Mouse (Mus musculus): ENCODE data around the gene Zfp335. TPM values are rescaled to one million over a fixed set of nuclear protein-coding genes. Genes with fewer than 3 reads are reported as not detected.

The Zfp335 gene
- total RNA-seq (2021): 1 to 10 TPM; 8.0 to 8.2 TPM
- polyA plus RNA-seq (2012; rRNA removed): 14.0 and 14.3 TPM in 2 replicates
- long read RNA-seq, full-length matches to known transcripts: 1 of 4 reads
- long read RNA-seq, partial matches to known transcripts: 2 of 4 reads
- long read RNA-seq, other reads (novel, unspliced or antisense): 1 of 4 reads

DNA sequence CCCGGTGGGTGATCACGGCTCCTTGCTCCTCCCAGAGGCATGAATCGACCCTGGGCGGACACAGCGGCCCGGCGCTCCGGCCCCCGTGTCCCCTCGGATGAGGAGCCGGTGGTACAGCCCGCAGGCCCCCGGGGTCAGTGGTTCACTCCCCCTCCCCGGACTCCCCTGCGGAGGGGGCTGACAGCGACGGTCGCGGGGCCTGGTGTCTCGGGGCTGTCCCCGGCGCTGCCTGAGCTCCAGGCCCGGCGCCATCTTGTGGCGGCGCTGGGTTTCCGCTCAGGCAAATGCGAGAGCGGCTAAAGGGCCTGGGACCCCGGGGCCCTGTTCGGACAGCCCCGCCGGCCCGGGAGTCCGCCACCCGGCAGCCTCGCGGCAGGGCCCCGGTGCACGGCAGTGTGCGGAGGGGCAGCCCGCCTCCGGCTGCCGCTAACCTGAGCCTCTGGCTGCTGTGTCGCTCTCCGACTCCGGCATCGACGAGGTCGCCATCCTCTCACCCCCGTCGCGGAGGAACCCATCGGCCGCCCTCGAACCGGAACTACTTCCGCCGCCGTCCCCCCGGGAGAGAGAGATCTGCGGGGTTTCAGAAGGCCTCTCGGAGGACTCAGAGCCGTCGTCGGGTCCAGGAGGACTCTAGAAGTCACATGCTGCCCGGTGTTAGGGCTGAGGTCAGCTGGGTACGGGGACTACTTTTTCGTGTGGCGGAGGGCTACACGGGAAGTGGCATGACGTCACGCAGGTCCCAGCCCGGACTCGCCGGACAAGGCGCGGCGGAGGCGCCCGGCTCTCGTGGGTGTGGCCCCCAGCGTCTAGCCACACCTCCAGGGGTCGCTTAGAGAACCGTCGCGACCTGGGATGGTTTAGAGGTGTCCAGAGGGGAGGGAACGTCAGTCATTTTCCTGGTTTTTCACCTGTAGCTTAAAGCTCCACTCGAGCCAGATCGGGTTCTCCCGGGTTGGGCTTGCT lies at the start of gene Zfp335:
TSS of gene Zfp335 (minus strand) at position 672 of the 963 bp plus-strand sequence.
- under 1% methylated on average over 91 of the region's 91 CpGs for WGBS
- H3K9ac ChIP-seq (ENCODE audit: low read depth, low read length): peak within 1 kb of the TSS; percentile 96
- peaks cover 7% of the 10 kb centered on the region for H3K4me1 ChIP-seq (ENCODE audit: control insufficient read depth, insufficient read depth, low read length)
- H3K36me3 ChIP-seq (ENCODE audit: control insufficient read depth, insufficient read depth, low read length): no peaks in the 10 kb centered on the region
- DNase-seq: peak; percentile 95 to 96
- TF ChIP-seq CTCF (IDR thresholded peaks at IDR 0.05) (peak; percentile 68), EP300 (IDR thresholded peaks at IDR 0.05; ENCODE audit: insufficient read depth, low read depth, low read length) (no peak; the same call in none of the 2 replicates), POLR2A (IDR thresholded peaks at IDR 0.05; ENCODE audit: insufficient read depth, low read depth, low read length) (peak; percentile 82)
- no peaks in the 10 kb centered on the region for H3K27me3 ChIP-seq (ENCODE audit: control insufficient read depth, insufficient read depth, low read length)
- peak within 1 kb of the TSS; percentile 89 for H3K4me3 ChIP-seq
- intact Hi-C loops (cut with DNase I): loop anchor here (1.0 to 5.0 kb wide), 4 partner anchors 32 to 121 kb away; partner anchors contain the start of genes Acot8, Ncoa5, Neurl2 and Pcif1
- H3K27ac ChIP-seq: peak within 1 kb of the TSS; percentile 100
- H3K79me2 ChIP-seq (replicated peaks; ENCODE audit: control insufficient read depth, insufficient read depth, low read length): no peaks in the 10 kb centered on the region

DNA sequence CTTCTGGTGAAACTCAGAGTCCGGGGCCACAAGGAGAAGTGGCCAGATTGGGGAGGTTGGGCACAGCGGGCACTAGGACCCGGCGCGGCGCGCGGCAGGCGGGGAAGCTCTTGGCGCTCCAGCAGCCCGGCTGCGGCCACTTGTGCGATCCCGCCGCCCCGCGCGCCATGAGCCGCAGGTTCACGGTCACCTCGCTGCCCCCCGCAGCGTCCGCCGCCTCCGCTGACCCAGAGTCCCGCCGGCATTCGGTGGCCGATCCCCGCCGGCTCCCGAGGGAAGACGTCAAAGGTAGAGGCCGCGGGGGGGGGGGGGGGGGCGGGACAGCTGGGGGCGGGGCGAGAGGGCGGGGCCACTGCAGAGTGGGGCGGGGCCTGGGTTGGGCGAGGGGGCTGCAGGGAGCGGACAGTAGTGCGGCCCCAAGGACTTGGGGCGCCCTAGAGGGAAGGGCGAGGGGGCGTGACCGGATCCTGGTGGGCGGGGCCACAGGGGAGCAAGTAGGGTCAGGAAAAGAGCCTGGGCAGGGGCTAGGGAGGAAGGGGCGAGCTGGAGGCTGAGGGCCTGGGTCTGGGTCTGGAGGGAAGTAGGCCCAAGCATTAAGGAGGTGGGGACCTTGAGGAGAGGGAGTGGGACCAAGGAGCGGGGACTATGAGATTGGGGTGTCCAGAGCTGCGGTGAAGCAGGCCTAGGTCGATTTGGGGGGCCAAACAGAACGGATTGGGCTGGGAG lies 49.3 kb upstream of the Zfp335 start, which contains the start of gene Slc12a5:
TSS of gene Slc12a5 (plus strand) at position 87 of the 726 bp plus-strand sequence.
- TF ChIP-seq CTCF (IDR thresholded peaks at IDR 0.05): no peak
- no peak for TF ChIP-seq POLR2A (IDR thresholded peaks at IDR 0.05; ENCODE audit: insufficient read depth, low read depth, low read length)
- TF ChIP-seq EP300 (IDR thresholded peaks at IDR 0.05; ENCODE audit: insufficient read depth, low read depth, low read length): no peak
- Histone ChIP-seq H3K27me3 (ENCODE audit: control insufficient read depth, insufficient read depth, low read length) (no peaks in the 10 kb centered on the region), H3K4me1 (ENCODE audit: control insufficient read depth, insufficient read depth, low read length) (no peaks in the 10 kb centered on the region; the same call in 1 of the 2 replicates), H3K4me3 (peak within 1 kb of the TSS; percentile 37), H3K79me2 (replicated peaks; ENCODE audit: control insufficient read depth, insufficient read depth, low read length) (no peaks in the 10 kb centered on the region), H3K27ac (no peak within 1 kb of the TSS), H3K9ac (ENCODE audit: low read depth, low read length) (peak within 1 kb of the TSS; percentile 51; the same call in 1 of the 2 replicates), H3K36me3 (ENCODE audit: control insufficient read depth, insufficient read depth, low read length) (no peaks in the 10 kb centered on the region)
- DNase-seq: peak; percentile 58 to 62
- intact Hi-C loops (cut with DNase I): no loop called here
- WGBS: 1% methylated on average over 32 of the region's 54 CpGs

DNA sequence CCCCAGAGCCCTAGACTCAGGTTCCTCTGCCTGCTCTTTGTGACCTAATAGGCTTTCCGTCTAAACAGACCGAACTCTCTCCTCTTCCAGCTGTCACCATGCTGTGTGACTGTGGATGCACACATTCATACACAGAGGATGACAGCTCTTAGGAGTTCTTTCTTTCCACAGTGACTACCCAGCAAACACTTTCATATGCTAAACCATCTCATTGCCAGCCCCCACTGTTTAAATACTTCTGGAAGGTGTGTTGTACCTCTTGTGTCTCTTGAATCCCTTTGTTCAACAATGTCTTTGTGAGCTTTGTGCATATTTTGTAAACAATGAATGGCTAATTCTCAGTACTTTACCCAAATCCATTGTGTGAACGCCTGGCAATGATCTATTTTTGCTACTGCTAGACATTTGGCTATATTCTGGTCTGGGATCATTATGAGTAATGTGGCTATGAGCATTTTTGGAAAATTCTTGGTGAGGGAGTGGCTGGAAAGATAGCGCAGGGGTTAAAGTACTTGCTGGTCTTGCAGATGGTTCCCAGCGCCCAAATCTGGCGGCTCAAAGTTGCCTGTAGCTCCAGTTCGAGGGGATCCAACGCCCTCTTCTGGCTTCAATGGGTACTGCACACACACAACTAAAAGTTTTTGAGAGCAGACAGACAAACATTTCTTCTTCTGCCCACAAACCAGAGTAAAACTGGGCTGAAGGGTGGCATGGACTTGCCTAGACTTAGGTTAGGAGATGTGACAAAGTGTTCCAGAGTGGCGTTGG lies 46.2 kb upstream of the Zfp335 start:
- WGBS: 63% methylated on average over 9 of the region's 9 CpGs
- Histone ChIP-seq H3K27me3 (ENCODE audit: control insufficient read depth, insufficient read depth, low read length) (no peaks in the 10 kb centered on the region), H3K79me2 (replicated peaks; ENCODE audit: control insufficient read depth, insufficient read depth, low read length) (no peaks in the 10 kb centered on the region), H3K4me1 (ENCODE audit: control insufficient read depth, insufficient read depth, low read length) (no peaks in the 10 kb centered on the region; the same call in 1 of the 2 replicates), H3K4me3 (no peak overlapping the region), H3K36me3 (ENCODE audit: control insufficient read depth, insufficient read depth, low read length) (no peaks in the 10 kb centered on the region), H3K9ac (ENCODE audit: low read depth, low read length) (no peak overlapping the region), H3K27ac (no peak overlapping the region)
- TF ChIP-seq CTCF (IDR thresholded peaks at IDR 0.05): peak; percentile 29
- no peak for TF ChIP-seq POLR2A (IDR thresholded peaks at IDR 0.05; ENCODE audit: insufficient read depth, low read depth, low read length)
- intact Hi-C loops (cut with DNase I): loop anchor here (10.0 kb wide), 1 partner anchor 317 kb away; no protein-coding TSS in a partner anchor
- DNase-seq: no peak

DNA sequence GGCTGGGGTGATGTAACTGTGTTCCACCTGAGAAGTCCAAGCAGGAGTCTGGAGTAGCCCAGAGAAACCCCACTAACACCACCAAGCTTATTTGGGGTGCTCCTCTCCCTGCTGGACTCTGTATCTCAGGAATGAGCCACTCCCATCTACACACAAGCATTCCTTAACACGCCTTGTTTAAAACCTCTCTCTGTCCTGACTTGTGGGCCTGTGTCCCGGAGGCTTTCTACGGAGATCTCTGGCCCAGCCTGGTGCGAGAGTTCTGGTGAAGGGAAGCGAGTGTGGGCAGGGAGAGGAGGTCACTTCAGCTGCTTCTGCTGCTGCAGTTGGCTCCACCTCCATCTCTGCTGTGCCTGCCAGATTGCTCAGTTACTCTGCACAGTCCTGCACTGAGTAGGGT lies 44.6 kb upstream of the Zfp335 start:
- TF ChIP-seq CTCF (IDR thresholded peaks at IDR 0.05) (no peak), EP300 (IDR thresholded peaks at IDR 0.05; ENCODE audit: insufficient read depth, low read depth, low read length) (no peak), POLR2A (IDR thresholded peaks at IDR 0.05; ENCODE audit: insufficient read depth, low read depth, low read length) (no peak)
- Histone ChIP-seq H3K4me3 (no peak overlapping the region), H3K9ac (ENCODE audit: low read depth, low read length) (no peak overlapping the region), H3K27me3 (ENCODE audit: control insufficient read depth, insufficient read depth, low read length) (no peaks in the 10 kb centered on the region), H3K4me1 (ENCODE audit: control insufficient read depth, insufficient read depth, low read length) (no peaks in the 10 kb centered on the region; the same call in 1 of the 2 replicates), H3K36me3 (ENCODE audit: control insufficient read depth, insufficient read depth, low read length) (no peaks in the 10 kb centered on the region), H3K27ac (no peak overlapping the region), H3K79me2 (replicated peaks; ENCODE audit: control insufficient read depth, insufficient read depth, low read length) (no peaks in the 10 kb centered on the region)
- WGBS: 52% methylated on average over 5 of the region's 5 CpGs
- no peak for DNase-seq
- intact Hi-C loops (cut with DNase I): loop anchor here (10.0 kb wide), 1 partner anchor 319 kb away; no protein-coding TSS in a partner anchor

DNA sequence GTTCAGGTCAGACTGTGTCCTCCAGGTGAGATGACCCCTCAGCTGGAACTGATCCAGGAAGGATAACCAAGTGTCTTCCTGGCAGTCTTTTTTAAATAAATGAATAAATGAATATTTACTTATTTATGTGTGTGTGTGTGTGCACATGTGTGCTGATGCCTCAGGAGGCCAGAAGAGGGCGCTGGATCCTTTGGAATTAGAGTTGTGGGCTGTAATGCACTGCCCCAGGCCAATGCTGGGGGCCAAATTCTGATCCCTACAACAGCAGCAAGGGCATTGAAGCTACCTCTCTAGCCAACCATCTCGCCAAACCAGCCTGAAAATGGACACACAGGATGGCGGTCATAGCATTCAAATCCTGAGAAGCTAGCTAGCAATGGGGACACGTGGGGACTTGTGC lies 44.2 kb upstream of the Zfp335 start:
- 73% methylated on average over 4 of the region's 4 CpGs for WGBS
- H3K27ac ChIP-seq: no peak overlapping the region

More for the DNA sequence above, 44.2 kb upstream of the Zfp335 start:
- Histone ChIP-seq H3K9ac (ENCODE audit: low read depth, low read length) (no peak overlapping the region), H3K79me2 (replicated peaks; ENCODE audit: control insufficient read depth, insufficient read depth, low read length) (no peaks in the 10 kb centered on the region), H3K36me3 (ENCODE audit: control insufficient read depth, insufficient read depth, low read length) (no peaks in the 10 kb centered on the region), H3K4me3 (no peak overlapping the region), H3K4me1 (ENCODE audit: control insufficient read depth, insufficient read depth, low read length) (no peaks in the 10 kb centered on the region; the same call in 1 of the 2 replicates), H3K27me3 (ENCODE audit: control insufficient read depth, insufficient read depth, low read length) (0 out of 2 replicates have a peak, but pooled peaks cover 1% of the 10 kb centered on the region)
- TF ChIP-seq POLR2A (IDR thresholded peaks at IDR 0.05; ENCODE audit: insufficient read depth, low read depth, low read length): no peak
- TF ChIP-seq EP300 (IDR thresholded peaks at IDR 0.05; ENCODE audit: insufficient read depth, low read depth, low read length): no peak
- no peak for TF ChIP-seq CTCF (IDR thresholded peaks at IDR 0.05)
- intact Hi-C loops (cut with DNase I): loop anchor here (10.0 kb wide), 1 partner anchor 319 kb away; no protein-coding TSS in a partner anchor
- no peak for DNase-seq
